Mouse (Mus musculus) C2C12 (cell line): ENCODE measurements around the gene Cox17. TPM values are rescaled to one million over a fixed set of nuclear protein-coding genes. Genes with fewer than 3 reads are reported as not detected.

Experiments used
- H3K27me3 ChIP-seq: one replicate; pipeline ENCODE4 v1.6.1; 2011; ENCODE audit not compliant: control insufficient read depth, insufficient read depth, insufficient read length
- H3K36me3 ChIP-seq: one replicate; pipeline ENCODE4 v1.6.1; 2011; ENCODE audit not compliant: control insufficient read depth, insufficient read depth
- H3K4me3 ChIP-seq: one replicate; pipeline ENCODE4 v1.5.1; 2011; ENCODE audit warnings: mild to moderate bottlenecking, control low read depth; ENCODE audit not compliant: poor library complexity, insufficient read depth, severe bottlenecking
- H3K79me2 ChIP-seq: one replicate; pipeline ENCODE4 v1.6.1; 2011; ENCODE audit not compliant: control insufficient read depth, insufficient read depth
- H3K79me3 ChIP-seq: one replicate; pipeline ENCODE4 v1.6.1; 2011; ENCODE audit warnings: low read depth, control low read depth
- H3ac ChIP-seq: one replicate; pipeline ENCODE3; 2011; ENCODE audit warnings: low read depth; ENCODE audit not compliant: control insufficient read depth, insufficient read length
- CEBPB ChIP-seq: IDR thresholded peaks from one replicate; pipeline ENCODE4 v1.6.1; 2011; ENCODE audit warnings: low read depth, mild to moderate bottlenecking, control low read depth, moderate library complexity
- CTCF ChIP-seq: IDR thresholded peaks from one replicate; pipeline ENCODE4 v1.5.1; 2011; ENCODE audit not compliant: control insufficient read depth, insufficient read depth, insufficient read length
- FOSL1 ChIP-seq: IDR thresholded peaks from one replicate; pipeline ENCODE4 v1.8.0; 2011; ENCODE audit warnings: mild to moderate bottlenecking, low read length; ENCODE audit not compliant: poor library complexity, insufficient read depth, severe bottlenecking
- MAX ChIP-seq: IDR thresholded peaks from one replicate; pipeline ENCODE4 v1.6.1; 2011; ENCODE audit warnings: mild to moderate bottlenecking, control low read depth
- MYOD1 ChIP-seq: IDR thresholded peaks from one replicate; pipeline ENCODE4 v1.6.1; 2011; ENCODE audit warnings: low read depth; ENCODE audit not compliant: control insufficient read depth, insufficient read length
- MYOG ChIP-seq: IDR thresholded peaks from one replicate; pipeline ENCODE4 v1.6.1; 2011; ENCODE audit not compliant: control insufficient read depth, insufficient read length; ENCODE audit errors: extremely low read depth
- USF1 ChIP-seq: IDR thresholded peaks from one replicate; pipeline ENCODE4 v1.6.1; 2011; ENCODE audit warnings: low read depth, mild to moderate bottlenecking, control low read depth, moderate library complexity
- polyA plus RNA-seq: library from polyadenylated mRNA; unstranded; fragments of >200 nt; fragmentation: generic; extraction: Trizol; gene quantifications from one replicate; pipeline ENCODE4 v1.2.1, GENCODE M21; 2012; ENCODE audit warnings: missing spikeins

Cox17 gene
- polyA plus RNA-seq, 1 experiment = 404 TPM

DNA sequence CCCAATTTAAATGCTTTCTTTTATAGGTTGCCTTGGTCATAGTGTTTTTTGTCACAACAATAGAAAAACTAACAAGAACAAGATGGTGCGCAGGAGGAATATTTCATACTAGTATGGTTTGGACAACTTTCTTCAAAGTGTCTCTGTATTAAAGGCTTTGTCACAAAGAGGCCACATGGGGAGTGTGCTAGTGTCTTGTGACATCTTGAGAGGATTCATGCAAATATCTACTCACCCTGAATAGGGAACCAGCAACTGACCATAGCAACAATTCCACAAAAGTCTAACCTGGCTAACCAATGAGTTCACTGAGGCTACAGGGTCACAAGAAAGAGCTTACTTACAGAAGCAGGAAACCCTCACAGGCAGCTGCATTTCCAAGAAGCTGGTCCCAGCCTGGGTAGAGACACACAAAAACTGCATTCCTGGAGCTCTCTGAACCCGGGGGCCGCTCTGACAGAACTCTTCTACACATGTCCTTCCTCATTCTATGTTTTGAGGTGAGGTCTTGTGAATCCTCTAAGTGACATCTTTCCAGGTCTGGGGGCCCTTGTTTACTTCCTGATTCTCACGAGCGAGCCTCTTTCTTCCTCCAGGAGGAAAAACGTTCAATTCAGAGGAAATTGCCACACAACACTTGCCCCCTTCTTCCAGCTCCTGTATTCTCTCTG lies 48.4 kb downstream of the Cox17 start:
- Histone ChIP-seq H3K27me3 (no peaks in the 10 kb centered on the region), H3K4me3 (no peak overlapping the region), H3K36me3 (no peaks in the 10 kb centered on the region), H3ac (no peak overlapping the region), H3K79me2 (no peaks in the 10 kb centered on the region), H3K79me3 (no peaks in the 10 kb centered on the region)
- no peak for TF ChIP-seq CTCF
- no peak for TF ChIP-seq CEBPB
- TF ChIP-seq USF1 = no peak
- TF ChIP-seq MYOD1 = no peak
- no peak for TF ChIP-seq MAX
- no peak for TF ChIP-seq FOSL1
- no peak for TF ChIP-seq MYOG

DNA sequence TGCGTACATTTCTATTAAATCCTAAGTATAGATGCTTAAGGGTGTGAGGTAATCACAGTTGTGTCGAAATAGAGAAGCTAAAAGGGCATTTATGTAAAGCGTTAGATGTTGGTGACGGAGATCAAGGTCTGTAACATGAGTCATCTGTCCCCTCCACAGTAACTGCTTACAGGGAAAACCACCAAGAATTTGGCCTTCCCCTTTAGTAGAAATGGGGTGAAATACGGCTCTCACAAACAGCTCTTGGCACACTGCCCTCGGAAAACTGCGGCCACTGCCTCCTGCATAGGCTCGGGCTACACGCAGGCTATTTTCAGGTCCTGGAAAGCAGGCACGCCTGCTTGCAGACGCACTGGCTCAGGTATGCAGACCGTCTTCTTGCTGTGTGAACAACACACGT lies 49.4 kb downstream of the Cox17 start:
- Histone ChIP-seq H3K36me3 (no peaks in the 10 kb centered on the region), H3K79me2 (no peaks in the 10 kb centered on the region), H3ac (no peak overlapping the region), H3K4me3 (no peak overlapping the region), H3K79me3 (no peaks in the 10 kb centered on the region), H3K27me3 (no peaks in the 10 kb centered on the region)
- TF ChIP-seq MAX (no peak), CEBPB (peak; percentile 90), USF1 (no peak), CTCF (no peak), FOSL1 (peak; percentile 28), MYOD1 (no peak), MYOG (no peak)

DNA sequence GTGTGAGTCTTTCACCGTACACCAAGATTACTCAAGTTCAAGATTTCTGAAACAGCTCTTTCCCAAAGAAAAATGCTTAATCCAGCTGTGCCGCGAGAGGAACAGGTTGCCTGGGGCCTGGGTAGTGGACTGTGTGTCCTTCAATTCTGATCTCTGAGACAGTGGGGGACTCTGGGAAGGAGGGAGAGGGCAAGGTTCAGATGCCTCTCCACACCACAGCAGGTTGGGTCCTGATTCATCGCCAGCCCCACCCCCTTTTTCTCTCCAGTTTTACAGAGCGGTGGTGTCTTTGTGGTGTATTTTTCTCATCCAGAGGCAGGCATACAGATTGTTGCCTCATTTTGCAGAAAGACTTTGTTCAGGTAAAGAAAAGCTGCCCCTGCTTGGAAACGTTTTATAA lies 51.5 kb downstream of the Cox17 start:
- no peak overlapping the region for H3K4me3 ChIP-seq
- H3K27me3 ChIP-seq = no peaks in the 10 kb centered on the region
- no peak for TF ChIP-seq MAX
- no peak for TF ChIP-seq CTCF
- TF ChIP-seq USF1 = no peak
- no peak for TF ChIP-seq FOSL1
- TF ChIP-seq MYOD1 = no peak
- TF ChIP-seq CEBPB = no peak
- TF ChIP-seq MYOG = no peak
- H3K36me3 ChIP-seq = no peaks in the 10 kb centered on the region
- no peaks in the 10 kb centered on the region for H3K79me2 ChIP-seq
- H3ac ChIP-seq = no peak overlapping the region
- no peaks in the 10 kb centered on the region for H3K79me3 ChIP-seq

GRCm38 (mm10) chr16:38399076-38399475 lies 52.3 kb downstream of the Cox17 start:
- Histone ChIP-seq H3K4me3 (no peak overlapping the region), H3ac (no peak overlapping the region), H3K36me3 (no peaks in the 10 kb centered on the region), H3K27me3 (no peaks in the 10 kb centered on the region), H3K79me3 (no peaks in the 10 kb centered on the region), H3K79me2 (no peaks in the 10 kb centered on the region)
- TF ChIP-seq MYOD1 (no peak), CTCF (no peak)

- Histone ChIP-seq H3K79me3 (no peaks in the 10 kb centered on the region), H3ac (no peak overlapping the region), H3K4me3 (no peak overlapping the region), H3K27me3 (no peaks in the 10 kb centered on the region), H3K36me3 (no peaks in the 10 kb centered on the region), H3K79me2 (no peaks in the 10 kb centered on the region)
- TF ChIP-seq MYOD1 (no peak), USF1 (no peak), MYOG (no peak), CTCF (no peak), CEBPB (no peak), FOSL1 (no peak), MAX (no peak)
Observed at GRCm38 (mm10) chr16:38399531-38400231, 52.9 kb downstream of the Cox17 start.

DNA sequence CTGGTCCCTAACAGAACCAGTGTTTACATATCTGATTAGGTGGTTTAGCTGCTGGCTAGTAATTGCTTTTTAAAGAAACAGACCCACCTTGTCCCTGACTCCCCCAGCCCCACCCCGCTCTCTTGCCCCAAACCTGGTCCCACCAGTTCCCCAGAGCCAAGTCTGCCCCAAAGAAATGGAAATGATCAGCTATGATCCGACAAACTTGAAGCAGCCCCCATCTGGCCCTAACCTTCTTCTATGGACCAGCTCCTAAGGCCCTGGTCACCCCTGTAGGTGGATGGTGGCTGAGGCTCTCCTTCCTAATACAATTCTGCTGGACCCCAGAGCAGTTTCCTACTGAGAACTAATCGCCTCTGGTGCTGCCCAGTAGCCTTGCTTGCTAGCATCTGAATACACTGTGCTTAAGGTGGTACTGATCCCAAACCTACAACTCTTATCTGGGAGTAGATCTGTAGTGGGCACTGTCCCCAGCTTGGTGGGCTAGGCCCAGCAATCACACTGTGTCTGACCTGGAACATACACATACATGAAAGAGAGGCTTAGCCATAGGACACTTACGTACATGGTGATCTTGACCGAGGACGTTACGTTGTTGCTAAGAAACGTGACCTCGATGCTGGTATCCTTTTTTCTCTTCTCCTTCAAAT lies 53.6 kb downstream of the Cox17 start:
- no peaks in the 10 kb centered on the region for H3K79me2 ChIP-seq
- H3K79me3 ChIP-seq = no peaks in the 10 kb centered on the region
- H3K36me3 ChIP-seq = no peaks in the 10 kb centered on the region
- TF ChIP-seq FOSL1 = no peak
- no peak for TF ChIP-seq MYOG
- TF ChIP-seq CTCF = no peak
- TF ChIP-seq USF1 = no peak
- TF ChIP-seq MAX = no peak
- TF ChIP-seq MYOD1 = no peak
- no peak for TF ChIP-seq CEBPB
- H3ac ChIP-seq = no peak overlapping the region
- H3K4me3 ChIP-seq = no peak overlapping the region
- H3K27me3 ChIP-seq = no peaks in the 10 kb centered on the region
